Mouse (Mus musculus) kidney, adult 18-20 months (tissue): ENCODE data around the gene Mfsd6.
A peak's percentile ranks its signal among the peaks of the same experiment; 100 is the strongest.

Source experiments
- DNase-seq: peaks from one replicate; pipeline ENCODE4 v3.0.0; 2021

The Mfsd6 gene

GRCm38 (mm10) chr1:52638101-52638500 is 89.2 kb downstream of the Mfsd6 start:
- DNase-seq = no peak

DNA sequence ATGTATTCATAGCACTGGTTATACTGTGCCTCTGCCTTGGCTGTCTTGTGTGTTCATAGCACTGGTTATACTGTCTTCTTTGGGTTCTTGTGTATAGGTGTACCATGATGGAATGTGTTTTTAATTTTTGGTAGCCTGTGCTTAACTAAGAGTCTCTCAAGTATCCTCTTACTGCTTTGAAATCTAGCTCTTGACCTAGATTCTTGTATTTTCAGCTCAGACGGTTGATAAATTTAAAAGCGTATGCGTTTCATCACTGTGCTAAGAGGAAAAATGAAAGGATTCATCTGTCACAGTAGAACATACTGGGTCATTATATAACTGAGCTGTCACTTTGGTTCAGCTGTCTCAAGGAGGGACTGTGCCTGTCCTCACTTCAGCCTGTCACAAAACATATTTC is 91.3 kb downstream of the Mfsd6 start:
- no peak for DNase-seq

GRCm38 (mm10) chr1:52634251-52634650 is 93.0 kb downstream of the Mfsd6 start:
- no peak for DNase-seq

GRCm38 (mm10) chr1:52631570-52631969 is 95.7 kb downstream of the Mfsd6 start:
- no peak for DNase-seq

DNA sequence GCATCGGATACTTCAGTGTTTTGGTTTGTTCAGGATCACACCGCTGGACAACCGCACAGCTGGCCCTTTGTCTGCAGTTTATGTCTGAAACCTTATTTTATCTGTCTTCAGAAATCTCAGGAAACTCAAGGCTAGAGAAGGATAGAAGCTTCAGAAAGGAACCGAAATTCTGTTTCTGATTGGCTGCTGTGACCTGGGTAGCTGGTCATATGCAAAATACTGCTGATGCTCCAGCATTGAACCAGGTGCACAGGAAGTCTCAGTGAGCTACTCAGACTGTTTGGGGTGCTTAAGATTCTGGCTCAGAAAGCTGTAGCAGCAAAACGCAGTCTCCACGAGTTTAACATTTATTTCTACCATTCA is 96.3 kb downstream of the Mfsd6 start:
- no peak for DNase-seq

DNA sequence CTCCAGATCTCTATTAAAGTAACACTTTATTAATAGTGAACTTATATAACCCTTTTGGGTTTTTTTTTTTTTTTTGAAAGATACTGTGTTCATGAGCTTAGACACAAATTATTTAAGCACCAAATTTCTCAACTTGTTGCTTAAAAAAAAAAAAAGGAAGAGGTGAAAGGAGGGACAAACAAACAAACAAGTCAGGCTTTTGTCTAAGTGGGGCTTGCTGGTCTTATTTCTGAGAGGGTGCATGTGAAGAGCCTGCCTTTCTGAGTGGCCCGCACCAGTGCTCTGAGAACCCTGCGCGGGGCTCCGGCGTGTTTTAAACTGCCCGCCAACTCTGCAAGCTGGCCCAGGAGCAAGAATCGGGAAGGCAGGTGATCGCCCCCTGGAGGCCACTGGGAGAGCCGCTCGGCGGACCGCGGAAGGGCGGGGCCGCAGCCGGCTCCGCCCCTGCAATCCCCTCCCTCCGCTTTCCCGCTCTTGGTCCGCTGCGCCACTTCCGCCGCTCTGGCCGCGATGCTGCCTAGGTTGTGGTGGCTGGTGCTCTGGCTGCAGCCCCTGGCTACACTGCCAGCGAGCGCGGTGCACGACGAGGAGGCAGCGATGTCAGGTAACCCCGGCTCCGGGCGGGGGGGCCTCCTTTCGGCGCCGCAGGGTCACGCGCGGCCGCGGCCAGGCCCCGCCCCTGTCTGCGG is 96.9 kb downstream of the Mfsd6 start, which contains the start of gene Nemp2:
Gene Nemp2, plus strand, starts transcription at position 456 of the 689 bp plus-strand sequence.
- peak; percentile 94 for DNase-seq

DNA sequence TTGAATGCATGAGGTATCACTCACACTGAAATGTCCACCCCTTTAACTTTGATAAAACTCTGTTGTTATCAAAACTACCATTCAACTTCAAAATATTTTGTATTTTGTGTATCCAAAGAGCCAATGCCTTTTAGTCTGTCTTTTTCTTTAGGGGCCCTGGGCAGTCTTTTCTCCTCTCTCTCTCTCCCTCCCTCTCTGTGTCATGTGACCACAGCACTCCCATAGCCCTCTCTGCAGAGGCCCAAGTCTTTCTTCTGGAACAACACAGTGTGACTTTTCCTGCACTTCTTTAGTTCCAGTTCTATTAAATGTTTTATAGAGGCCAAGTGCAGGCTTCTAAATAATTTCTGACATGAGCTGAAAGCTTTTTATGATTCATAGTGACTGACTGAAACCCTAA is 106.8 kb downstream of the Mfsd6 start:
- DNase-seq = no peak

- DNase-seq = no peak
These were observed 109.0 kb downstream of the Mfsd6 start for GRCm38 (mm10) chr1:52618217-52618616.

DNA sequence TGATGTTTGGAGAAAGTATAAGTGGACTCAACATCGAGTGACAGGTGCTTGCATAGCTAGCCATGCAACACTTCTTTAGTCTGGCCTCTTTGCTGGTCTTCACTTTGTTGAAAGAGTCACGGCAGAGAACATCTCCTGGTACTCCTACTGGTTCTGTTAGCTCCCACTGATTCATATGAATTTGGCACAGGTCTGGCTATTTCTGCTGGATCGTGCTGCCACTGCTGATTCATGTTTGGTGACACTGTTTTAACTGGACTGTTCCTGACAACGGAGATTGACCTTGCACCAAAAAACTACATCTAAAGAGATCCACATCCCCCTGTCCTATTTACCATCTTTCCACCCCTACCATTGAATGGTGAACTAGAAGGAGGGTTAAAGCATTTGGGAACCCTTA is 118.8 kb downstream of the Mfsd6 start:
- no peak for DNase-seq

- no peak for DNase-seq
These were observed 119.6 kb downstream of the Mfsd6 start for GRCm38 (mm10) chr1:52607700-52608099.
